Comparison of ENCODE assay signal across 8 mouse cellular contexts in the genomic region with DNA sequence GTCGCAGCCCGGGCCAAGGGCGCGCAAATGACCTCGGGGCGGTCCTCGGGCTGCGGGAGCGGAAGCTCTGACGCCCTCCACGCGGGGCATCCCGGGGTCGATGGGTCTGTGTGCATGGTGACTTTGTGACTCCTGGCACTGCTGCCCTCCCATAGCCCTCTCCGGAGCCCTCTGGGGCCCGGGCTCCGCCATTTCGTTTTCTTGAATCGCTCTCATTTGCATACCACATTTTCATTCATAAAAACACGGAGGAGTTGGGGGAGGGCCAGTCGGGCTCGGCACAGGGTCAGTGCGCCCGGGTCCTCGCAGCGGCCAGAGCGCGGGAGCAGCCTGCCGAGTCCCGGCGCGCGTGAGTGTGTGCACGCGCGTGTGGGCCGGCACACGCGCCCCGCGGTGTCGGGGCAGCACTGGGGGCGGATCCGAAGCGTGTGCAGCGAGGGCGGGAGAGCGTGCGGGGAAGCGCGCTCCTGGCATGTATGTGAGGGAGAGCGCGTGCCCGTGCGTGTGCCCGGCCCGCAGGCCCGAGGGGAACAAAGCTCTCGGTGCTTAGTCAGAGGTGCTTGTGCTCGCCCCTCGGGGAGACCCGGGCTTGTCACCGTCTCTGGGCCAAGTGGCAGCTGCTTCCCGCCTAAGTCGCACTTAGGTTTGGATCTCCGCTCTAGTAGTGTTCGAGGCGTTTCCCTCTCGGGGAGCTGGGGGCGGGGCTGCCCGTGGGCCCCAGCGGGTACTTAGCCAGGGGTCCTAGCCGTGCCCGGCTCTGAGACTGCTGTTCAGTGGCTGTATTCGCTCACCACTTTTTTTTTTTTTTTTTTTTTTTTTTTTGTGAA. TPM values are rescaled to one million over a fixed set of nuclear protein-coding genes. Genes with fewer than 3 reads are reported as not detected.
DNase-seq lines count a peak whose midpoint lies in the region; ATAC-seq and TF ChIP-seq lines count a peak whose summit lies in the region.

No protein-coding gene starts in this region.

- DNase-seq in CD4-positive helper T cell, adult 2 months (ENCODE audit: low read depth, low spot score): peak; percentile 86
- DNase-seq in brain, adult 2 months (ENCODE audit: low read depth, low spot score): peak; percentile 96
- peak; percentile 60 for DNase-seq in liver, embryonic 13.5 days
- peak; percentile 61 to 71 for DNase-seq in natural killer cell, adult 2 months (ENCODE audit: low spot score in 2 of 2)

- TF ChIP-seq POLR2A in embryonic fibroblast, embryonic 13.5 days (IDR thresholded peaks at IDR 0.05; ENCODE audit: low read depth, low read length): 0 out of 2 replicates have a peak, but pooled peaks have one; percentile 37

- peak overlapping the region; percentile 77 for H3K4me3 ChIP-seq in embryonic fibroblast, embryonic 13.5 days (ENCODE audit: insufficient read depth, low read length)
- H3K4me3 ChIP-seq in heart, embryonic 11.5 days (ENCODE audit: low read depth, low read length): peak overlapping the region; percentile 96
- H3K4me3 ChIP-seq in kidney, embryonic 16.5 days (ENCODE audit: low read length): peak overlapping the region; percentile 91
- H3K4me3 ChIP-seq in liver, embryonic 13.5 days (replicated peaks): peak overlapping the region; percentile 93
- H3K4me3 ChIP-seq in stomach, embryonic 14.5 days (ENCODE audit: low read depth, low read length): peak overlapping the region; percentile 91

- H3K27ac ChIP-seq in embryonic fibroblast, embryonic 13.5 days (ENCODE audit: insufficient read depth, low read length): peak overlapping the region; percentile 59
- peak overlapping the region; percentile 95 for H3K27ac ChIP-seq in heart, embryonic 11.5 days (ENCODE audit: low read depth, low read length)
- H3K27ac ChIP-seq in kidney, embryonic 16.5 days (ENCODE audit: low read length): peak overlapping the region; percentile 97
- peak overlapping the region; percentile 91 for H3K27ac ChIP-seq in liver, embryonic 13.5 days
- H3K27ac ChIP-seq in stomach, embryonic 14.5 days (ENCODE audit: low read length): peak overlapping the region; percentile 98

- no peaks in the 10 kb centered on the region for H3K36me3 ChIP-seq in heart, embryonic 11.5 days (ENCODE audit: control insufficient read depth, insufficient read depth, low read length)
- no peaks in the 10 kb centered on the region for H3K36me3 ChIP-seq in kidney, embryonic 16.5 days (ENCODE audit: insufficient read depth, low read length)
- H3K36me3 ChIP-seq in liver, embryonic 13.5 days: no peaks in the 10 kb centered on the region
- no peaks in the 10 kb centered on the region for H3K36me3 ChIP-seq in stomach, embryonic 14.5 days (ENCODE audit: control insufficient read depth, insufficient read depth, low read length)

- peaks cover 11% of the 10 kb centered on the region for H3K4me1 ChIP-seq in embryonic fibroblast, embryonic 13.5 days (ENCODE audit: control insufficient read depth, insufficient read depth, low read length)
- H3K4me1 ChIP-seq in heart, embryonic 11.5 days (ENCODE audit: control insufficient read depth, insufficient read depth, low read length): peaks cover 10% of the 10 kb centered on the region
- peaks cover 27% of the 10 kb centered on the region for H3K4me1 ChIP-seq in kidney, embryonic 16.5 days (ENCODE audit: insufficient read depth, low read length)
- peaks cover 61% of the 10 kb centered on the region for H3K4me1 ChIP-seq in liver, embryonic 13.5 days (replicated peaks)
- H3K4me1 ChIP-seq in stomach, embryonic 14.5 days (ENCODE audit: control insufficient read depth, insufficient read depth, low read length): peaks cover 22% of the 10 kb centered on the region

- peak; percentile 60 for ATAC-seq in heart, embryonic 11.5 days (replicated peaks; ENCODE audit: insufficient number of reproducible peaks, low FRiP score, low TSS enrichment)
- peak; percentile 70 for ATAC-seq in kidney, embryonic 16.5 days (ENCODE audit: low FRiP score, low TSS enrichment)
- ATAC-seq in liver, embryonic 13.5 days (ENCODE audit: low read depth): peak; percentile 73
- peak; percentile 50 for ATAC-seq in stomach, embryonic 14.5 days (ENCODE audit: insufficient number of reproducible peaks, insufficient read depth, low FRiP score, low read depth)

- H3K9ac ChIP-seq in heart, embryonic 11.5 days (ENCODE audit: low read depth, low read length): peak overlapping the region; percentile 95
- H3K9ac ChIP-seq in kidney, embryonic 16.5 days (replicated peaks; ENCODE audit: low read length): peak overlapping the region; percentile 92
- peak overlapping the region; percentile 91 for H3K9ac ChIP-seq in liver, embryonic 13.5 days
- H3K9ac ChIP-seq in stomach, embryonic 14.5 days (replicated peaks; ENCODE audit: low read depth, low read length): peak overlapping the region; percentile 90

- peak overlapping the region; percentile 71 for H3K4me2 ChIP-seq in heart, embryonic 11.5 days
- peak overlapping the region; percentile 68 for H3K4me2 ChIP-seq in kidney, embryonic 16.5 days (replicated peaks; ENCODE audit: low read depth, low read length)
- H3K4me2 ChIP-seq in liver, embryonic 13.5 days: peak overlapping the region; percentile 96
- peak overlapping the region; percentile 63 for H3K4me2 ChIP-seq in stomach, embryonic 14.5 days (replicated peaks; ENCODE audit: low read depth, low read length)

- no peaks in the 10 kb centered on the region for H3K9me3 ChIP-seq in heart, embryonic 11.5 days (replicated peaks; ENCODE audit: control insufficient read depth, low read length)
- no peaks in the 10 kb centered on the region for H3K9me3 ChIP-seq in kidney, embryonic 16.5 days (ENCODE audit: low read length)
- no peaks in the 10 kb centered on the region for H3K9me3 ChIP-seq in liver, embryonic 13.5 days (replicated peaks)
- no peaks in the 10 kb centered on the region for H3K9me3 ChIP-seq in stomach, embryonic 14.5 days (ENCODE audit: control insufficient read depth, low read depth, low read length)

- H3K27me3 ChIP-seq in heart, embryonic 11.5 days (ENCODE audit: control insufficient read depth, insufficient read depth, low read length): no peaks in the 10 kb centered on the region
- no peaks in the 10 kb centered on the region for H3K27me3 ChIP-seq in kidney, embryonic 16.5 days (ENCODE audit: insufficient read depth, low read length)
- H3K27me3 ChIP-seq in liver, embryonic 13.5 days: no peaks in the 10 kb centered on the region
- H3K27me3 ChIP-seq in stomach, embryonic 14.5 days (ENCODE audit: control insufficient read depth, insufficient read depth, low read length): no peaks in the 10 kb centered on the region

- no peak for TF ChIP-seq CTCF in embryonic fibroblast, embryonic 13.5 days (IDR thresholded peaks at IDR 0.05; ENCODE audit: borderline replicate concordance, insufficient read depth, low read length)

- WGBS in heart, embryonic 11.5 days (ENCODE audit: insufficient replicate concordance): under 1% methylated on average over 75 of the region's 75 CpGs
- WGBS in kidney, embryonic 16.5 days: under 1% methylated on average over 74 of the region's 75 CpGs
- WGBS in liver, embryonic 13.5 days (ENCODE audit: insufficient replicate concordance): under 1% methylated on average over 75 of the region's 75 CpGs
- under 1% methylated on average over 75 of the region's 75 CpGs for WGBS in stomach, embryonic 14.5 days

RNA-seq across cellular contexts. Expression of gene Spred2, which starts 1.2 kb away (rescaled TPM):
- 26.3 and 27.7 TPM in 2 replicates for polyA plus RNA-seq in embryonic fibroblast, embryonic 13.5 days (2011; ENCODE audit: insufficient read length, low read depth, missing spikeins)
- 4.4 and 4.7 TPM in 2 replicates for polyA plus RNA-seq in heart, embryonic 11.5 days (2014; fragmentation: Nextera tagmentation; extraction: Ambion mirVana)
- 8.3 and 9.0 TPM in 2 replicates for polyA plus RNA-seq in kidney, embryonic 16.5 days (2015; fragmentation: Nextera tagmentation; extraction: Ambion mirVana)
- 2.3 and 2.5 TPM in 2 replicates for polyA plus RNA-seq in liver, embryonic 13.5 days (2015; fragmentation: Nextera tagmentation; extraction: Ambion mirVana)
- polyA plus RNA-seq in stomach, embryonic 14.5 days (2014; fragmentation: Nextera tagmentation; extraction: Ambion mirVana): 7.9 and 9.6 TPM in 2 replicates

Comparison
In these comparisons a context has a peak if more than half of its experiments do, and no peak if none do; other contexts are left out.
1. Peak in every context shown above with its lines: DNase-seq, ATAC-seq, H3K4me3 ChIP-seq and H3K27ac ChIP-seq.